Mouse (Mus musculus) CH12.LX (cell line): Measurements from ENCODE around the gene Vinac1. TPM values are rescaled to one million over a fixed set of nuclear protein-coding genes. Genes with fewer than 3 reads are reported as not detected.
A peak's percentile ranks its signal among the peaks of the same experiment; 100 is the strongest.

Source experiments
- DNase-seq: peaks from one replicate; pipeline ENCODE4 v3.0.0-alpha.2; 2013; ENCODE audit errors: extremely low read depth
- H3K27ac ChIP-seq: 2 replicates; pipeline ENCODE4 v1.5.1; 2012; ENCODE audit warnings: low read depth, mild to moderate bottlenecking, control low read depth, moderate library complexity; ENCODE audit not compliant: insufficient read depth
- H3K27me3 ChIP-seq: replicated peaks from 2 replicates; pipeline ENCODE3; 2012; ENCODE audit warnings: inconsistent platforms
- H3K36me3 ChIP-seq, 2 experiments: replicated peaks in 1 of 2; 2 replicates each; pipeline versions ENCODE3 to v1.6.1; 2012; ENCODE audit warnings: inconsistent platforms in 1 of 2, low read length in 1 of 2, mild to moderate bottlenecking in 1 of 2, mixed read lengths in 1 of 2, moderate library complexity in 1 of 2; ENCODE audit not compliant: control insufficient read depth in 1 of 2, insufficient read depth in 1 of 2
- H3K4me1 ChIP-seq, 2 experiments: 2 replicates each; pipeline ENCODE4 v1.6.1; 2012; ENCODE audit warnings: inconsistent platforms in 1 of 2, moderate library complexity in 1 of 2; ENCODE audit not compliant: insufficient read depth in 2 of 2, control insufficient read depth in 1 of 2
- H3K4me2 ChIP-seq: 2 replicates; pipeline ENCODE4 v1.6.1; 2012; ENCODE audit warnings: low read depth, mild to moderate bottlenecking, control low read depth; ENCODE audit not compliant: poor library complexity, insufficient read depth, severe bottlenecking
- H3K4me3 ChIP-seq, 3 experiments: fragments of 150-350 bp in 1 of 3; sonication (generic) in 1 of 3; replicated peaks in 1 of 3; 2 replicates each; pipeline versions ENCODE3 to v1.5.1; 2011 to 2012; ENCODE audit warnings: low read depth in 2 of 3, low read length in 2 of 3, mild to moderate bottlenecking in 2 of 3, moderate library complexity in 2 of 3, control low read depth in 1 of 3, improper control_type of control experiment in 1 of 3, inconsistent platforms in 1 of 3, mixed read lengths in 1 of 3; ENCODE audit not compliant: poor library complexity in 1 of 3
- H3K79me2 ChIP-seq: replicated peaks from 2 replicates; pipeline ENCODE4 v1.6.1; 2012; ENCODE audit warnings: mild to moderate bottlenecking, moderate library complexity; ENCODE audit not compliant: control insufficient read depth, poor library complexity, insufficient read depth, severe bottlenecking; ENCODE audit errors: extremely low read depth
- H3K9ac ChIP-seq: 2 replicates; pipeline ENCODE4 v1.6.1; 2012; ENCODE audit warnings: low read depth, mild to moderate bottlenecking, control low read depth, moderate library complexity; ENCODE audit not compliant: insufficient read depth
- H3K9me3 ChIP-seq: replicated peaks from 2 replicates; pipeline ENCODE3; 2012; ENCODE audit warnings: low read length, inconsistent platforms, mixed read lengths
- EP300 ChIP-seq: IDR thresholded peaks from 2 replicates; pipeline ENCODE4 v1.6.1; 2011; ENCODE audit warnings: low read length, improper control_type of control experiment
- ETS1 ChIP-seq: conservative IDR thresholded peaks from 2 replicates; pipeline ENCODE4 v1.6.1; 2012; ENCODE audit warnings: low read depth, mild to moderate bottlenecking, inconsistent platforms, low read length, improper control_type of control experiment, moderate library complexity
- HCFC1 ChIP-seq: IDR thresholded peaks from 2 replicates; pipeline ENCODE4 v1.6.1; 2012; ENCODE audit warnings: low read depth, mild to moderate bottlenecking, inconsistent platforms, low read length, improper control_type of control experiment
- IRF4 ChIP-seq: IDR thresholded peaks from 2 replicates; pipeline ENCODE4 v1.6.1; 2014; ENCODE audit warnings: low read depth, mild to moderate bottlenecking, inconsistent platforms, low read length, improper control_type of control experiment
- JUND ChIP-seq: conservative IDR thresholded peaks from 2 replicates; pipeline ENCODE4 v1.6.1; 2011; ENCODE audit warnings: low read depth, low read length, improper control_type of control experiment
- KAT2A ChIP-seq: IDR thresholded peaks from 2 replicates; pipeline ENCODE4 v1.6.1; 2012; ENCODE audit warnings: low read length, improper control_type of control experiment, inconsistent platforms; ENCODE audit not compliant: insufficient replicate concordance
- MXI1 ChIP-seq: IDR thresholded peaks from 2 replicates; pipeline ENCODE4 v1.6.1; 2011; ENCODE audit warnings: mild to moderate bottlenecking, low read depth, low read length, improper control_type of control experiment
- MYC ChIP-seq: IDR thresholded peaks from 2 replicates; pipeline ENCODE4 v1.6.1; 2011; ENCODE audit warnings: low read depth, mild to moderate bottlenecking, improper control_type of control experiment, low read length
- NELFE ChIP-seq: IDR thresholded peaks from 2 replicates; pipeline ENCODE4 v1.6.1; 2011; ENCODE audit warnings: low read depth, low read length, improper control_type of control experiment
- NRF1 ChIP-seq: IDR thresholded peaks from 2 replicates; pipeline ENCODE4 v1.6.1; 2014; ENCODE audit warnings: low read depth, mild to moderate bottlenecking, inconsistent platforms, low read length, improper control_type of control experiment, moderate library complexity
- PAX5 ChIP-seq: IDR thresholded peaks from 2 replicates; pipeline ENCODE4 v1.6.1; 2012; ENCODE audit warnings: low read length, inconsistent platforms, mixed read lengths
- POLR2A ChIP-seq: IDR thresholded peaks from 2 replicates; pipeline ENCODE4 v1.6.1; 2011; ENCODE audit warnings: low read depth, mild to moderate bottlenecking, improper control_type of control experiment, low read length
- POLR2AphosphoS2 ChIP-seq: IDR thresholded peaks from 2 replicates; pipeline ENCODE4 v1.6.1; 2011; ENCODE audit warnings: low read depth, low read length, improper control_type of control experiment
- RAD21 ChIP-seq: IDR thresholded peaks from 2 replicates; pipeline ENCODE4 v1.6.1; 2011; ENCODE audit warnings: low read depth, mild to moderate bottlenecking, low read length, improper control_type of control experiment, moderate library complexity
- SIN3A ChIP-seq: IDR thresholded peaks from 2 replicates; pipeline ENCODE4 v1.6.1; 2012; ENCODE audit warnings: low read length, improper control_type of control experiment, inconsistent platforms
- TCF12 ChIP-seq: IDR thresholded peaks from 2 replicates; pipeline ENCODE4 v1.6.1; 2014; ENCODE audit warnings: low read depth, mild to moderate bottlenecking, inconsistent platforms, low read length, improper control_type of control experiment
- USF1 ChIP-seq: IDR thresholded peaks from 2 replicates; pipeline ENCODE4 v1.6.1; 2014; ENCODE audit warnings: low read depth, mild to moderate bottlenecking, inconsistent platforms, low read length, improper control_type of control experiment
- ZKSCAN1 ChIP-seq: IDR thresholded peaks from 2 replicates; pipeline ENCODE4 v1.6.1; 2012; ENCODE audit warnings: low read depth, inconsistent platforms, low read length, improper control_type of control experiment, borderline replicate concordance
- ZMIZ1 ChIP-seq: IDR thresholded peaks from 2 replicates; pipeline ENCODE4 v1.6.1; 2012; ENCODE audit warnings: low read depth, mild to moderate bottlenecking, inconsistent platforms, low read length, improper control_type of control experiment
- ZNF384 ChIP-seq: IDR thresholded peaks from 2 replicates; pipeline ENCODE4 v1.6.1; 2012; ENCODE audit warnings: low read depth, low read length, improper control_type of control experiment, inconsistent platforms
- dilution Hi-C: fragments of 300-500 bp; cut with MboI; formaldehyde crosslinking; loops from 2 replicates; pipeline ENCODE4 v1.14.3; 2020; ENCODE audit warnings: low sequenced_read_pairs; ENCODE audit not compliant: extremely low pct_unique_long_range_greater_than_20kb, extremely low pct_ligation_motif_present
- in situ Hi-C: fragments of 300-500 bp; cut with MboI; formaldehyde crosslinking; loops from 3 replicates; pipeline ENCODE4 v1.14.3; 2019; ENCODE audit warnings: low sequenced_read_pairs, low pct_ligation_motif_present, low pct_unique_long_range_greater_than_20kb, mixed read lengths
- polyA plus RNA-seq: library from polyadenylated mRNA; unstranded; fragments of >175 nt; gene quantifications from 2 replicates; pipeline ENCODE4 v1.2.1, GENCODE M21; 2012; ENCODE audit warnings: low read depth; ENCODE audit not compliant: insufficient read length
- total RNA-seq, 2 experiments: library from RNA; depleted of rRNA; stranded (reverse); fragments of 300-350 nt in 1 of 2; fragments of >200 nt in 1 of 2; gene quantifications; 2 replicates each; pipeline ENCODE4 v1.2.3; 2012 to 2014

The Vinac1 gene
- total and polyA plus RNA-seq, 3 experiments, result 0.06 TPM; not detected in 2

DNA sequence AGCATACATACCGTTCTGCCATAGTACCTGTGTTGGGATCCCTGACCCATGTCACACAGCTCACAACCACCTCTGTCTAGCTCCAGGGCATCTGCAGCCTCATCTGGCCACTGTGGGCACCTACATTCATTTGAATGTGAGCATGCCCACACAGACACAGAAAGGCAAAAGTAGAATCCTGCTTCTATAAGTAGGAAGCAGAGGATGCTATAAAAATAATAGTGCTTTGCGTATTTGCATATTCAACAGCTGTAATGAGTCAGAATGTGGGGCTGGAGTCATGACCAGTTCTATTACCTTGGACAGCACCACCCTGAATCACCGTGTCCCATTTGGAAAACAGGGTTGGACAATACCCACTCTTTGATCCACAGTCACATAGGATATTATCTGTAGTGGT lies 22.3 kb upstream of the Vinac1 start:
- dilution Hi-C loops (no loop called here), in situ Hi-C loops (no loop called here)
- TF ChIP-seq NRF1, result no peak
- no peak for TF ChIP-seq KAT2A
- TF ChIP-seq RAD21, result no peak
- no peak for TF ChIP-seq IRF4
- no peak for TF ChIP-seq TCF12
- TF ChIP-seq EP300, result no peak
- no peak for TF ChIP-seq HCFC1
- TF ChIP-seq POLR2AphosphoS2, result no peak
- Histone ChIP-seq H3K9me3 (no peaks in the 10 kb centered on the region), H3K4me3 (no peak overlapping the region), H3K4me1 (peaks cover 0 to 7% of the 10 kb centered on the region in 2 experiments; a peak in 2 of 4 replicates), H3K4me2 (no peak overlapping the region), H3K36me3 (no peaks in the 10 kb centered on the region), H3K79me2 (no peaks in the 10 kb centered on the region), H3K27me3 (peaks cover 7% of the 10 kb centered on the region), H3K9ac (no peak overlapping the region), H3K27ac (no peak overlapping the region)
- no peak for DNase-seq

DNA sequence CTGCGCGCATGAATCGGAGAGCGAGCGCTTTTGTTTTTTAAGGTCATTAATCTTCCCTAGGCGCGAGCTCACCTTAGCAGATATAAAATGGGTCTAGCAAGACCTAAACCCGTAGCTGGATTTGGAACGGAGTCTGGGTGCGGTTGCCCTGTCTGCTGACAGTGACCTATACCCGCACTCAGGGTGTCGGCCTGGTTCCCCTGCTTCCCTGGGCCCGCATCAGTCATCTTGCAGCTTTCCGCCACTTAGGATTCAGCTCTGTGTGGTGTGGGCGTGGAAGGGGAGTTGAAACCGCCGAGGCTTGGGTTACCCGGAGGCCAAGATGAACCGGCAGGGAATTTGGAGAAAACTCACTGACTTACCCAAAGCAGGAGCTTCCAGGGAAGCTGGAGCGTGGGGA lies 18.4 kb upstream of the Vinac1 start:
- in situ Hi-C loops, result no loop called here
- H3K4me2 ChIP-seq, result peak overlapping the region; percentile 83

More for the DNA sequence above, 18.4 kb upstream of the Vinac1 start:
- no peaks in the 10 kb centered on the region for H3K9me3 ChIP-seq
- no peak for TF ChIP-seq SIN3A
- TF ChIP-seq USF1, result no peak
- no peak for TF ChIP-seq IRF4
- TF ChIP-seq ZNF384, result no peak
- TF ChIP-seq MXI1, result no peak
- no peak for TF ChIP-seq ZMIZ1
- no peak for TF ChIP-seq MYC
- TF ChIP-seq ETS1, result no peak
- no peak for TF ChIP-seq PAX5
- no peak for TF ChIP-seq POLR2A
- TF ChIP-seq NELFE, result no peak
- no peak for TF ChIP-seq ZKSCAN1
- no peak for TF ChIP-seq JUND
- TF ChIP-seq, all 38 proteins: peak for 0
- Histone ChIP-seq H3K4me3 (peak overlapping the region; percentile 54 to 86 (median 72)), H3K79me2 (no peaks in the 10 kb centered on the region), H3K9ac (peak overlapping the region; percentile 27; the same call in 1 of the 2 replicates), H3K36me3 (no peaks in the 10 kb centered on the region), H3K4me1 (peaks cover 0 to 7% of the 10 kb centered on the region in 2 experiments; a peak in 2 of 4 replicates), H3K27me3 (peaks cover 7% of the 10 kb centered on the region), H3K27ac (no peak overlapping the region)
- dilution Hi-C loops, result no loop called here
- DNase-seq, result no peak
